Mouse (Mus musculus): ENCODE data around the gene Poldip3.

The Poldip3 gene

GRCm38 (mm10) chr15:83164971-83165471 is 15.8 kb upstream of the Poldip3 start:
- DNase-seq: no peak

- DNase-seq: no peak
Measured at GRCm38 (mm10) chr15:83162818-83163485, 13.8 kb upstream of the Poldip3 start.

GRCm38 (mm10) chr15:83162001-83162400 is 12.8 kb upstream of the Poldip3 start:
- no peak for DNase-seq

- no peak for DNase-seq
Measured at GRCm38 (mm10) chr15:83161062-83161748, 12.0 kb upstream of the Poldip3 start.

GRCm38 (mm10) chr15:83160561-83160960 is 11.4 kb upstream of the Poldip3 start:
- DNase-seq: no peak

- no peak for DNase-seq
Measured at GRCm38 (mm10) chr15:83159823-83160222, 10.6 kb upstream of the Poldip3 start.

GRCm38 (mm10) chr15:83158587-83159160 is 9.5 kb upstream of the Poldip3 start:
- no peak for DNase-seq

- no peak for DNase-seq
Measured at GRCm38 (mm10) chr15:83157667-83158064, 8.5 kb upstream of the Poldip3 start.

GRCm38 (mm10) chr15:83156929-83157666 is 7.9 kb upstream of the Poldip3 start:
- DNase-seq: peak; percentile 50

- DNase-seq: no peak
Measured at GRCm38 (mm10) chr15:83155672-83156419, 6.7 kb upstream of the Poldip3 start.

GRCm38 (mm10) chr15:83154309-83154708 is 5.1 kb upstream of the Poldip3 start:
- DNase-seq: no peak

GRCm38 (mm10) chr15:83150694-83151093 is 1.5 kb upstream of the Poldip3 start:
- DNase-seq: no peak

- no peak for DNase-seq
Measured at GRCm38 (mm10) chr15:83150073-83150442, 874 bp upstream of the Poldip3 start.

- no peak for DNase-seq
Measured at GRCm38 (mm10) chr15:83148801-83149195, 386 bp downstream of the Poldip3 start.

GRCm38 (mm10) chr15:83148395-83148794 is 789 bp downstream of the Poldip3 start:
- no peak for DNase-seq

- DNase-seq: no peak
Measured at GRCm38 (mm10) chr15:83145541-83145940, 3.6 kb downstream of the Poldip3 start.

- DNase-seq: no peak
Measured at GRCm38 (mm10) chr15:83142861-83143260, 6.3 kb downstream of the Poldip3 start.

- DNase-seq: no peak
Measured at GRCm38 (mm10) chr15:83135654-83136053, 13.5 kb downstream of the Poldip3 start.

- no peak for DNase-seq
Measured at GRCm38 (mm10) chr15:83134671-83135070, 14.5 kb downstream of the Poldip3 start.

GRCm38 (mm10) chr15:83129530-83130231 is 19.5 kb downstream of the Poldip3 start:
- DNase-seq: no peak

GRCm38 (mm10) chr15:83127037-83127436 is 22.1 kb downstream of the Poldip3 start:
- DNase-seq: peak; percentile 54

GRCm38 (mm10) chr15:83126582-83126981 is 22.6 kb downstream of the Poldip3 start:
- peak; percentile 69 for DNase-seq
